Mouse (Mus musculus): ENCODE measurements around the gene Spib. TPM values are rescaled to one million over a fixed set of nuclear protein-coding genes. Genes with fewer than 3 reads are reported as not detected.

The Spib gene
- polyA plus RNA-seq, 1 experiment from 2014 or later, result not detected

DNA sequence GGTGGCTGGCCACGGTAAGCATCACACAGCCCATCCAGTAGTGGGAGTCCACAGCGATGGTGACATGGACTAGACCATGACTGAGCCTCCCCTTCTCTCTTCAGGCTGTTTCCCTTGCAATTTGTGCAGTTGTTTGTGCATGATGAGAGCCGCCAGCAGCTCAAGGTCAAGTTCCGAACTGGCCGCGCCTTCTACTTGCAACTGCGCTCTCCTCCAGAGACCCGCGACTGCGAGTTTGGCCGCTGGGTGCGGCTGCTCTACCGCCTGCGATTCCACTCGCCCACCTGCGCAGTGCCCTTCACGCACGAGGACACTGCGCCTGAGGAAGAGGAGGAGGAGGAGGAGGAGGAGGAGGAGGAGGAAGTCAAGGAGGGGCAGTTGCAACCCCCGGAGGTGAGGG is 31.8 kb downstream of the Spib start:
- WGBS, result 52% methylated on average over 20 of the region's 20 CpGs
- Histone ChIP-seq H3K9me3 (ENCODE audit: control insufficient read depth, low read depth, low read length) (no peaks in the 10 kb centered on the region), H3K36me3 (ENCODE audit: control insufficient read depth, insufficient read depth, low read length) (no peaks in the 10 kb centered on the region), H3K27me3 (ENCODE audit: control insufficient read depth, insufficient read depth, low read length) (no peaks in the 10 kb centered on the region), H3K4me2 (replicated peaks; ENCODE audit: low read depth, low read length) (no peak overlapping the region), H3K27ac (ENCODE audit: low read length) (no peak overlapping the region), H3K9ac (replicated peaks; ENCODE audit: low read depth, low read length) (no peak overlapping the region), H3K4me3 (ENCODE audit: low read depth, low read length) (no peak overlapping the region), H3K4me1 (ENCODE audit: control insufficient read depth, insufficient read depth, low read length) (peaks cover 15% of the 10 kb centered on the region; the same call in 1 of the 2 replicates)
- ATAC-seq (ENCODE audit: insufficient number of reproducible peaks, insufficient read depth, low FRiP score, low read depth), result no peak

DNA sequence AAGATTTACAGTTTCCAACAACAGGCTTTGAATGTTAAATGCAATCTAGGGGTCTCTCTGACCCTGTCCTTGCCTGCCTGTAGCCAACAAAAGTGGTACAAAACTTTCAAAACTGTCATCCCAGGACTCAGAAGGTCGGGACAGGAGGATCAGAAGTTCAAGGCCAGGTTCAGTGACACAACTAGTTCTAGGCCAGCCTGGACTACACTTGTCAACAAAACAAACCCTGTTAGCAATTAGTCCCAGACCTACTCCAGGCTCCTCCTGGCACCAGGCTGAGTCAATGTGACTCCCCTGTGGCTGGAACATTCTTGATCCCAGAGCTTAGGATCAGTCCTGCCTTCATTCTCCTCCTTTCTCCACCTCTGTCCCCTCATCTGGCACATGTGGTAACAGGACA is 32.9 kb downstream of the Spib start:
- WGBS, result 56% methylated on average over 1 of the region's 1 CpGs
- no peak overlapping the region for H3K4me3 ChIP-seq (ENCODE audit: low read depth, low read length)

DNA sequence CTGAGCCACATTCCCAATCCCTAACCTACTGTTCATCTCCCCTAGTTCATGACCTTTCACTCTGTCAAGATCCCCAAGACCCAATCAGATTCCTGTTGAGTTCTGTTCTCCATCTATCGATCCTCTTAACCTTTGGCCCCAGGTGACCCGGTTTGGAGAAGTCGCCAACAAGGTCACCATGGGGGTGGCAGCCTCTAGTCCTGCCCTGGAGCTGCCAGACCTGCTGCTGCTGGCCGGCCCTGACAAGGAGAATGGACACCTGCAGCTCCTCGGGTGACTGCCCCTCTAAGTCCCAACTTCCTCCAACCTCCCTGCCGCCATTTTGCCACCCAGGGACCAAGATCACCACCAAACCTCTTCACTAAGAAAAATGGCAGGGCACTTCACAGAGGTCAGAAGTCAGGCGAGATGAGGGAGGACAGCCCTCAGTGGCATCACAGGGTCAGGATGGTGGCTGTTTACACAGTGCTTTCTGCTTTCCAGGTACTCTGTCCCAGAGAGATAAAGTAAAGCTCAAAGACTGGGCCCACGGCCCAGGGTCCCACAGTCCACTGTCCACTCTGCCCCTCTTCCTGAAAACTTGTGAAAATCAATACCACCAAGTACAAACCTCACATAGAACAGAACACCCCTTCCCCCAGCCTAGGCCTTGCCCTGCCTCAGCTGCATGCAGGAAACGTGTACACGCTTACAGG is 34.4 kb downstream of the Spib start:
- Histone ChIP-seq H3K9me3 (ENCODE audit: control insufficient read depth, low read depth, low read length) (no peaks in the 10 kb centered on the region), H3K36me3 (ENCODE audit: control insufficient read depth, insufficient read depth, low read length) (peaks cover 7% of the 10 kb centered on the region), H3K4me3 (ENCODE audit: low read depth, low read length) (peak overlapping the region; percentile 56), H3K4me1 (ENCODE audit: control insufficient read depth, insufficient read depth, low read length) (peaks cover 16% of the 10 kb centered on the region; the same call in 1 of the 2 replicates), H3K9ac (replicated peaks; ENCODE audit: low read depth, low read length) (no peak overlapping the region), H3K4me2 (replicated peaks; ENCODE audit: low read depth, low read length) (peak overlapping the region; percentile 61), H3K27me3 (ENCODE audit: control insufficient read depth, insufficient read depth, low read length) (no peaks in the 10 kb centered on the region), H3K27ac (ENCODE audit: low read length) (no peak overlapping the region)
- no peak for ATAC-seq (ENCODE audit: insufficient number of reproducible peaks, insufficient read depth, low FRiP score, low read depth)
- WGBS, result 78% methylated on average over 10 of the region's 10 CpGs

More for the DNA sequence above, 32.9 kb downstream of the Spib start:
- Histone ChIP-seq H3K4me1 (ENCODE audit: control insufficient read depth, insufficient read depth, low read length) (peaks cover 16% of the 10 kb centered on the region; the same call in 1 of the 2 replicates), H3K27ac (ENCODE audit: low read length) (no peak overlapping the region), H3K4me2 (replicated peaks; ENCODE audit: low read depth, low read length) (no peak overlapping the region), H3K36me3 (ENCODE audit: control insufficient read depth, insufficient read depth, low read length) (no peaks in the 10 kb centered on the region; the same call in 1 of the 2 replicates), H3K9me3 (ENCODE audit: control insufficient read depth, low read depth, low read length) (no peaks in the 10 kb centered on the region), H3K9ac (replicated peaks; ENCODE audit: low read depth, low read length) (no peak overlapping the region), H3K27me3 (ENCODE audit: control insufficient read depth, insufficient read depth, low read length) (no peaks in the 10 kb centered on the region)
- no peak for ATAC-seq (ENCODE audit: insufficient number of reproducible peaks, insufficient read depth, low FRiP score, low read depth)

DNA sequence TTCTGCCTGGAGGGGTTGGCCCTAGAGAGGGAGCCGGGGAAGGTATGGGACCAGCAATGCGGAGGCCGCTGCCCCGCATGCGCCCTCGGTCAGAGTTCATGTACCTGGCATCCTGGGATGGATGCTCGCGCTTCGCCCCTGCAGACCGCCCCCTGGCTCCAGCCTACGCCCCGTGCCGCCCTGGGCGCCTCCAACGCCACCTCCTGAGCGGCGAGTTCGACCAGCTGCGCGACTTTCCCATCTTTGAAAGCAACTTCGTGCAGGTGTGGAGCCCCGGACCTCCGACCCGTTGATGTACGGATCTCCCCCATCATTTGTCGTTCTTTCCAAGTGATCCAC is 35.1 kb downstream of the Spib start:
- no peak; the same call in 1 of the 2 replicates for ATAC-seq (ENCODE audit: insufficient number of reproducible peaks, insufficient read depth, low FRiP score, low read depth)
- Histone ChIP-seq H3K36me3 (ENCODE audit: control insufficient read depth, insufficient read depth, low read length) (peaks cover 14% of the 10 kb centered on the region), H3K9ac (replicated peaks; ENCODE audit: low read depth, low read length) (peak overlapping the region; percentile 62), H3K4me1 (ENCODE audit: control insufficient read depth, insufficient read depth, low read length) (peaks cover 16% of the 10 kb centered on the region; the same call in 1 of the 2 replicates), H3K27me3 (ENCODE audit: control insufficient read depth, insufficient read depth, low read length) (no peaks in the 10 kb centered on the region), H3K4me3 (ENCODE audit: low read depth, low read length) (peak overlapping the region; percentile 56), H3K27ac (ENCODE audit: low read length) (peak overlapping the region; percentile 66), H3K4me2 (replicated peaks; ENCODE audit: low read depth, low read length) (peak overlapping the region; percentile 61), H3K9me3 (ENCODE audit: control insufficient read depth, low read depth, low read length) (no peaks in the 10 kb centered on the region)
- WGBS, result 1% methylated on average over 26 of the region's 26 CpGs

DNA sequence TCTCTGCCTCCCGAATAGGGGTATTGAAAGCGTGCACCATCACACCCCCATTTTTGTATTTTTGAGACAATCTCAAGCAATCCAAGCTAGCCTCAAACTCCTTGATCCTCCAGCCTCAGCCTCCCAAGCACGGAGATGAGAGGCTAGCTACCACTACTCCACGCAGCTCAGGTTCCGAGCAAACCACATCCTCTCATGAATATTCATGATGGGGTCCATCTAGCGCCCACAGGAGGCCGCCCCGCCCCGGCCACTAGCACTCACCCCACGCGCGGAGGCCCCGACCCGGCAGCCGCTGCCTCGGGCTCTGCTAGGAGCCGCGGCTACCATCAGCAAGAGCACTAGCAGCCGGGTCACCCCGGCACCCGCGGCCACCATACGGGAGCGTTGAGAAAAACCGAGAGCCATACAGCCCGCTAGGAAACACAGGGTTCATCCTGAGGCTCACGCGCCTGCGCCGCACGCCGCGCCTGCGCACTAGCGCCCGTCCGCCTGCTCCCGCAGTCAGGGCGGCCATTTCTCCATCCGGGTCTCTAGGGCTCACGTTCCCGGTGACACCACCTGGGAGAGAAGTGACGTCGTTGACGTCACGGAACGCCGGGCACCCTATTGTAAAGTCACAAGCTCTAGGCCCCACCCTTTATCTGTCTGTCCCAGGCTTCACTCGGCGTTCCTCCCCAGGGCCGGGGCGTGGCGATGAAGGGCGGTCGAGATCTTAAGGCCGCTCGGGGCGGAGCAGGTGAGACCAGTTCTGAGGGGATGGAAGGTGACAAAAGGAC is 35.7 kb downstream of the Spib start, which contains the start of the genes Emc10 and Fam71e1:
Emc10 (minus strand) TSS at position 538 of the 779 bp plus-strand sequence.
Fam71e1 (plus strand) TSS at position 590 of the 779 bp plus-strand sequence.
- H3K27ac ChIP-seq (ENCODE audit: low read length), result peak within 1 kb of the TSS; percentile 87
- H3K4me3 ChIP-seq (ENCODE audit: low read depth, low read length), result peak within 1 kb of the TSS; percentile 56
- H3K4me1 ChIP-seq (ENCODE audit: control insufficient read depth, insufficient read depth, low read length), result peaks cover 16% of the 10 kb centered on the region; the same call in 1 of the 2 replicates
- H3K27me3 ChIP-seq (ENCODE audit: control insufficient read depth, insufficient read depth, low read length), result no peaks in the 10 kb centered on the region
- H3K9ac ChIP-seq (replicated peaks; ENCODE audit: low read depth, low read length), result peak within 1 kb of the TSS; percentile 62
- no peaks in the 10 kb centered on the region for H3K9me3 ChIP-seq (ENCODE audit: control insufficient read depth, low read depth, low read length)
- H3K4me2 ChIP-seq (replicated peaks; ENCODE audit: low read depth, low read length), result peak within 1 kb of the TSS; percentile 61
- under 1% methylated on average over 58 of the region's 58 CpGs for WGBS
- peak; percentile 96 for ATAC-seq (ENCODE audit: insufficient number of reproducible peaks, insufficient read depth, low FRiP score, low read depth)
- H3K36me3 ChIP-seq (ENCODE audit: control insufficient read depth, insufficient read depth, low read length), result peaks cover 19% of the 10 kb centered on the region

DNA sequence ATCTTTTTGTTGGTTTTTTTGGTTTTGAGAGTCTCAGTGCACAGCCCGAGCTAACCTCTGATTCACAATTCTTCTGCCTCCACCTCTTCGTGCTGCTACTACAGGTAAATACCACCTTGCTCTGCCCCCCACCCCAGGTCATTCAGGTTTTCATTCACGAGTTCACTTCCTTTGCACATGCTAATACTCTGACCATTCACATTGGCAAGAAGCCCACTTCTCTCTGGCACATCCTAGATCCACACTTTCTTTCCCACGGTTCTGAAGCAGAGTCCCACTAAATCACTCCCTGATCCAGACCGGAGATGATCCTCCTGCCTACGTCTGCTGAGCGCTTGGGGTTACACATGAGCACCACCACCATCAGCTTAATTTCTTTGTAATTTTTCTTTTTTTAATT is 36.8 kb downstream of the Spib start:
- WGBS, result 83% methylated on average over 7 of the region's 7 CpGs

DNA sequence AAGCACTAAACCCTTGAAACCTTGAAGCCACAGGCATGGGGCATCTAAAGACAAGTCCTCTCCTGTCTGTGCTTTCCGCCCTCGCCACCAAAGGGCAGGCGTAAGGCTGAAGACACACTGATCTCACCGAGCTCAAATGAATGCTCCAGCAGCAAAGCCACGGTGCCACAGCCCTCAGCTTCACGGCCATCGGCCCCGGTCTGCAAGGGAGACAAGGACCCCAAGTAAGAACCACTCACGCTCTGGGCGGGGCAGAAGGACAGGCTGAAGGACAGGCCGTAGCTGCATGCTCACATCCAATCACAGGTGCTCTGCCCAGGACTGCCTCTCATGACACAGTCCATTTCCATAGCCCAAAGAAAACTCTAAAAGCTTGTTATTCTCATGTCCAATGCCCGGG is 37.2 kb downstream of the Spib start:
- Histone ChIP-seq H3K27ac (ENCODE audit: low read length) (no peak overlapping the region), H3K4me2 (replicated peaks; ENCODE audit: low read depth, low read length) (no peak overlapping the region; the same call in 1 of the 2 replicates), H3K4me1 (ENCODE audit: control insufficient read depth, insufficient read depth, low read length) (peaks cover 16% of the 10 kb centered on the region; the same call in 1 of the 2 replicates), H3K9ac (replicated peaks; ENCODE audit: low read depth, low read length) (no peak overlapping the region), H3K36me3 (ENCODE audit: control insufficient read depth, insufficient read depth, low read length) (peaks cover 34% of the 10 kb centered on the region), H3K4me3 (ENCODE audit: low read depth, low read length) (no peak overlapping the region), H3K9me3 (ENCODE audit: control insufficient read depth, low read depth, low read length) (no peaks in the 10 kb centered on the region), H3K27me3 (ENCODE audit: control insufficient read depth, insufficient read depth, low read length) (no peaks in the 10 kb centered on the region)
- WGBS, result 91% methylated on average over 12 of the region's 12 CpGs
- ATAC-seq (ENCODE audit: insufficient number of reproducible peaks, insufficient read depth, low FRiP score, low read depth), result no peak

More for the DNA sequence above, 36.8 kb downstream of the Spib start:
- H3K27me3 ChIP-seq (ENCODE audit: control insufficient read depth, insufficient read depth, low read length), result no peaks in the 10 kb centered on the region
- no peak for ATAC-seq (ENCODE audit: insufficient number of reproducible peaks, insufficient read depth, low FRiP score, low read depth)
- peaks cover 30% of the 10 kb centered on the region for H3K36me3 ChIP-seq (ENCODE audit: control insufficient read depth, insufficient read depth, low read length)
- H3K9me3 ChIP-seq (ENCODE audit: control insufficient read depth, low read depth, low read length), result no peaks in the 10 kb centered on the region
- H3K4me1 ChIP-seq (ENCODE audit: control insufficient read depth, insufficient read depth, low read length), result peaks cover 16% of the 10 kb centered on the region; the same call in 1 of the 2 replicates
- H3K4me2 ChIP-seq (replicated peaks; ENCODE audit: low read depth, low read length), result peak overlapping the region; percentile 56; the same call in 1 of the 2 replicates
- H3K9ac ChIP-seq (replicated peaks; ENCODE audit: low read depth, low read length), result no peak overlapping the region
- no peak overlapping the region for H3K27ac ChIP-seq (ENCODE audit: low read length)
- peak overlapping the region; percentile 56; the same call in 1 of the 2 replicates for H3K4me3 ChIP-seq (ENCODE audit: low read depth, low read length)

DNA sequence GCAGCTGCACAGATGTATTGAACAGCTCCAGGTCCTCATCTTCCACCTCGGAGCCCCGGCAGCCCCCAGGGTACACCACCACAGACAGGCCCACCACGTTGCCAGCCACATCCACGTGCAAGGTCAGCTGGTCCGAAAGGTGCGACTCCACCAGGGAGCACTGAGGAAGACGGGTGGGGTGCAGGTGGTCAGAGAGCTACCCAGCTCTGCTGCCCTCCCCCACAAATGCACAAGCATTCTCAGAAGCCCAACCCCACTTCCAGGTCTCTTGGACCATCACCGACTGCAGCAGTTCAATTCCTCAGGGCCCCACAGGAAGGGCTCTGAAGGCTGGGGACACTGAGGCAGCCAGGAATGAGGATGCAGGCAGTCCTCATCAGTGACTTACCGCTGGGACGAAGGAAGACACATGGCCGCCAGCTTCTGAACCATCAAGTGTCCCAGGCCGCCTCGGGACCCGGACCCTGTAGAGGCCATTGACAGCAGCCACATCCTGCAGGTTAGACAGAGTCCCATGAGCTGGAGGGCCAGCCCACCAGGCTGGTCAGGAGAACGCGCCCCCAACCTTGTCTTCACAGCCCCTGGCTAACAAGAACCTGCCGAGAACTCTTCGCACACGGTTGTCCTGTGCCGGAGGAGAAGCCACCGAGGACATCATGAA is 39.6 kb downstream of the Spib start:
- Histone ChIP-seq H3K27ac (ENCODE audit: low read length) (no peak overlapping the region), H3K36me3 (ENCODE audit: control insufficient read depth, insufficient read depth, low read length) (peaks cover 34% of the 10 kb centered on the region), H3K9me3 (ENCODE audit: control insufficient read depth, low read depth, low read length) (no peaks in the 10 kb centered on the region), H3K27me3 (ENCODE audit: control insufficient read depth, insufficient read depth, low read length) (no peaks in the 10 kb centered on the region), H3K9ac (replicated peaks; ENCODE audit: low read depth, low read length) (no peak overlapping the region), H3K4me2 (replicated peaks; ENCODE audit: low read depth, low read length) (no peak overlapping the region), H3K4me3 (ENCODE audit: low read depth, low read length) (no peak overlapping the region), H3K4me1 (ENCODE audit: control insufficient read depth, insufficient read depth, low read length) (peaks cover 15% of the 10 kb centered on the region; the same call in 1 of the 2 replicates)
- WGBS, result 91% methylated on average over 21 of the region's 21 CpGs
- ATAC-seq (ENCODE audit: insufficient number of reproducible peaks, insufficient read depth, low FRiP score, low read depth), result no peak
